Mouse (Mus musculus) cerebellum, postnatal 25 days (tissue): Measurements from ENCODE around the gene Olfr868.
A peak's percentile ranks its signal among the peaks of the same experiment; 100 is the strongest.

Experiments
- DNase-seq, 2 experiments: peaks; one replicate each; pipeline ENCODE4 v3.0.0; 2021; ENCODE audit warnings: mixed read lengths in 2 of 2

Gene Olfr868

DNA sequence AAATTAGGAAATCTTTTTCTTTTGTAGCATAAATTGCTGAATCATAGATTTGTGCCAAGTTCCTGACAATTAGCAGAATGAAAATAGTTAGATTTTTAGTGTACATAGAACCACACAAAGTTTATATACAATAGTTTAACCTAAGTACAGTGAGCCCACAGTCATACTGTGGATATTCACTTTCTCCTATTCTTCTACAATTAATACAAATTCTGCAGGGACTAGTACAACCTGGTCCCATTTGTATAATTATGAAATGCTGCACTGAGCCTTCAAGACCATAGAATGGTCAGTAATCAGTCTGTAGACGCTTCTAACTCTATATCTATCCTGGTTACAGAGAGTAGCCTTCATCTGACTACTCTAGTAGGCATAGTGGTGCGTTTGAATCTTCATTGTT, at the start of gene Olfr868:
Gene Olfr868, plus strand, starts transcription at position 301 of the 400 bp plus-strand sequence.
- no peak for DNase-seq

DNA sequence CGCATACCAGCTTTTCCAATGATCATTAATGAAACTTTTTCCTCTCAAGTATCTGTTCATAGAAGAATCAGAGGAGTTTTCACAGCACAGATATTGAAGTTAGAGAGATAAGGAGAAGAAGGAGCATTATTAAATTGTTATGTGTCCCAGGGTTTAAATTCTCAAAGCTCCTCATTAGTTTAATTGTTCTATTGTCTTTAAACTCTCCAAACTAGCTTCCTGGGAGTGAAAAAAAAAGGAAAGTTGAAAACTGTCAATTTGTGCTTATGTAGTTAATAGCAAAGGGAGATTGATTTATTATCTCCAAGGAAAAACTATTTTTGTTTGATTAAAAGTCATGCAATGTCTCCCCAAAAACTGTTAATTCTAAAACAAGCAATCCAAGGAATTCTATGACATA, 41.0 kb upstream of the Olfr868 start, which contains the start of gene Olfr867:
Gene Olfr867, minus strand, starts transcription at position 101 of the 400 bp plus-strand sequence.
- DNase-seq = no peak

DNA sequence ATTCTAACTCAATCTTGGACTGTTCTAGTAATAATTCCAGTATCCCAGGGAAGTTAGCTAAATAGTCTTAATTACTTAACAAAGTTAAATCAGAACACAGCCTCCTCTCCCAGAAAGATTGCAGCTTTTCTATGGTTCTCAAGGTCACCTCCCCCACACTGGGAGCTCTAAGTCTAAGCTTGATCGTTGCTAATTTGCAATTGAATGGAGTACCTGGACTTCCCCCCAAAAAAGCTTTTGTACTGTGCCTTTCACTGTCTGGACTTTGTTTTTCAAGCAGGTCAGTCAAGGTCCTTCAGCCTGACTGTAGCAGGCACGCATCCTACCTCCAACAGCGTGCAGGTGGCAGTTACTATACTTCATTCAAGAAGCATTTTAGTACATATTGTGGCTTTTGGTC, 28.2 kb upstream of the Olfr868 start:
- DNase-seq = no peak

- DNase-seq = no peak
These were observed 27.1 kb upstream of the Olfr868 start for GRCm38 (mm10) chr9:20071291-20071690.

DNA sequence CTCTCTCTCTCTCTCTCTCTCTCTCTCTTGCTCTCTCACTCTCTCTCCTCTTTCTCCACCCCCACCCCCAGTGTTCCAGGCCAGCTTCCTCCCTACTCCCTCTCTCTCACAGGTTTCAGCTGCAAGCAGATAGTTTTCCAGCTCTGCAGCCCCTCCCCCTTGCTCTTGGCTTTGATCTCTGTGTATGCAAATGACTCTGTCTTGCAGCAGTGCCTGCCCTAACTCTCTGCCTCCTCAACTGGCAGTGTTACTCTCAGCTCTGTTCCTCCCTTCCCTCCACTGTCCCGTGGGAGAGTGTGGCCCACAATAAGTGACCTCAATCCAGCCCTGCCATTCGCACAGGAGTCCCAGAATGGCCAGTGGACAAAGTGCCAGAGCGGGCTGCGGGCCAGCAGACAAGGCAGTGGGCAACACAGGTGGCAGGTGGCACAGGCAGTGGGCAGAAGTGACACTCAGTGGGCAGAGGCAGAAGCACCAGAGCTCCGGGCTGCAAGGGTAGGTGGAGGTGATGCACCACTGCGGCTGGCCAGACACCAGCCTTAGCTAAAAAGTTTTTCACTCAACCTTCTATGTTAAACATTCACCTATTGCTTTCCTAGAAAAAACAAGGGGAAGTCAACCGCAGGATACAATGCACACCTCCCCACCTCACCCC, 24.8 kb upstream of the Olfr868 start:
- peak in 1 of 2 experiments; percentile 2 for DNase-seq

- no peak for DNase-seq
These were observed 30.3 kb downstream of the Olfr868 start, which contains the start of gene Olfr869 for GRCm38 (mm10) chr9:20128709-20129108. Olfr869 (plus strand) TSS chr9:20129009.

- no peak for DNase-seq
These were observed 51.3 kb downstream of the Olfr868 start for GRCm38 (mm10) chr9:20149706-20150105.
